Mouse (Mus musculus): ENCODE data around the gene Hyal4. TPM values are rescaled to one million over a fixed set of nuclear protein-coding genes. Genes with fewer than 3 reads are reported as not detected.

Gene Hyal4
- total RNA-seq (2014; rRNA removed) (under 0.01 TPM in 1 of 2 replicates, not detected in the other), polyA plus RNA-seq (2012; rRNA removed) (not detected in 2 replicates)

DNA sequence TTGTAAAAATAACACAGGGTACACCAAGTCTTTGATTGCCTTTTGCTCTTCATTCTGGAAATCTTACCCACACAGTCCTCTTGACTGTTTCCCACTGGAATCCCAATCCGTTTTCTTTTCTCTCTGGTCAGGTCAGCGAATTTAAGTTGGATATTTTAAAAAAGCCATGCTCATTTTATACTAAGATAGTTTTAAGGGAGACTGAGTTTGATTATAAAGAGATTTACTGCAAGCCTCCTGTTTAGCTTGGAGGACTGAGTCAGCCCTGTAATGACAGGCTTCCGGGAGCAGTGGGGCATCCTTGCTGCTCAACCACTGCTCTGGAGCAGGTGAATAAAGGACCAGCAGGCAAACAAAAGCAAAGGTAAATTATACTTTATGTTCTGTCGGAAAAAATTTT lies at the start of gene Hyal4:
Gene Hyal4 (plus strand): TSS at position 301 of the 400 bp plus-strand sequence.
- 76% methylated on average over 4 of the region's 4 CpGs for WGBS
- Histone ChIP-seq H3K79me2 (ENCODE audit: control insufficient read depth, insufficient read depth, low read length) (no peaks in the 10 kb centered on the region), H3K9ac (ENCODE audit: low read depth, low read length) (no peak within 1 kb of the TSS), H3K27me3 (ENCODE audit: control insufficient read depth, insufficient read depth, low read length) (no peaks in the 10 kb centered on the region), H3K27ac (replicated peaks; ENCODE audit: insufficient read depth, low read depth, low read length) (no peak within 1 kb of the TSS), H3K36me3 (ENCODE audit: control insufficient read depth, insufficient read depth, low read length) (no peaks in the 10 kb centered on the region), H3K4me3 (ENCODE audit: insufficient read depth, low read depth, low read length) (no peak within 1 kb of the TSS), H3K4me1 (ENCODE audit: control insufficient read depth, insufficient read depth, low read length) (no peaks in the 10 kb centered on the region)
- no peak for DNase-seq (ENCODE audit: extremely low read depth, low read depth, low spot score)
- no peak for TF ChIP-seq POLR2A (IDR thresholded peaks at IDR 0.05; ENCODE audit: extremely low read depth, insufficient read depth, low read length)

DNA sequence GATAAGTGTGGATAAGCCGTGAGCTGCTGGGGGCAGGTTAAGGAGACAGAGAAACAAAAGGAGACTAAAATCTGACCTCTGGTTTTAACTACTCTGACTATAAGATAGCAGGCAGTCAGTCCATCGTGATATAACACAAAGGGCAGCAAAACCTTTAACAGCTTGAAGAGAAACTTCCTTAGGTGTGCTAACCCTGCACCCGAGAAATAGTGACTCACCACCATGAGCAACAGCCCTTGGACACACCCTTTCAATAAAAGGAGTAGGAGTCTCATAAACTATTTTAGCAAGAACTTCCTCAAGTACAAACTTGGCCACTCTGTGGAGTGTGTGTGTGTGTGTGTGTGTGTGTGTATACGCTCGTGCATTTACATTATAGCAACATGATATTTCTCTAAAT lies 41.0 kb upstream of the Hyal4 start:
- no peaks in the 10 kb centered on the region for H3K79me2 ChIP-seq (ENCODE audit: control insufficient read depth, insufficient read depth, low read length)
- TF ChIP-seq CTCF (IDR thresholded peaks at IDR 0.05; ENCODE audit: low read depth, low read length) (no peak), POLR2A (IDR thresholded peaks at IDR 0.05; ENCODE audit: extremely low read depth, insufficient read depth, low read length) (no peak)
- H3K4me1 ChIP-seq (ENCODE audit: control insufficient read depth, insufficient read depth, low read length) = no peaks in the 10 kb centered on the region
- DNase-seq (ENCODE audit: extremely low read depth, low read depth, low spot score) = no peak
- no peak overlapping the region for H3K27ac ChIP-seq (replicated peaks; ENCODE audit: insufficient read depth, low read depth, low read length)
- no peak overlapping the region for H3K4me3 ChIP-seq (ENCODE audit: insufficient read depth, low read depth, low read length)
- no peaks in the 10 kb centered on the region for H3K27me3 ChIP-seq (ENCODE audit: control insufficient read depth, insufficient read depth, low read length)
- no peaks in the 10 kb centered on the region for H3K36me3 ChIP-seq (ENCODE audit: control insufficient read depth, insufficient read depth, low read length)
- no peak overlapping the region for H3K9ac ChIP-seq (ENCODE audit: low read depth, low read length)
- WGBS = 87% methylated on average over 5 of the region's 5 CpGs

DNA sequence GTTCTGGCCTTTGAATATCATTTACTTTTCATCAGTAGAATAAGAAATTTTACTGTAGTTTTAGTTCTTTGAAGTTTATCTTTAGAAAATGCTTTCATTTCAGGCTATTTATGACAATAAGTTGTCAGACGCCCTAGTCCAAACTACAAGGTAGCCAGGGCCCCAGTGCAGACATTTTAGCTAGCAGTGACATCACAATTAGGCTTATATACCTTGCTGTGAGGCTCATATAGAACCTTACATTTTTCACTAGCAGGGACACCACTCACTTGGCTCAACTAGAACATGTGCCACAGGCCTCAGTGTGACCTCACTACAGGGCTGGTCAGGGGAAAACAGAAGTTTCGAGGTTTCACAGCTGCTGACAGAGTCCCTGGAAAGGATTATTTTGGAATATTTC lies 40.6 kb upstream of the Hyal4 start:
- no peak overlapping the region for H3K4me3 ChIP-seq (ENCODE audit: insufficient read depth, low read depth, low read length)
- no peaks in the 10 kb centered on the region for H3K79me2 ChIP-seq (ENCODE audit: control insufficient read depth, insufficient read depth, low read length)
- H3K4me1 ChIP-seq (ENCODE audit: control insufficient read depth, insufficient read depth, low read length) = no peaks in the 10 kb centered on the region
- no peak for DNase-seq (ENCODE audit: extremely low read depth, low read depth, low spot score)
- TF ChIP-seq POLR2A (IDR thresholded peaks at IDR 0.05; ENCODE audit: extremely low read depth, insufficient read depth, low read length) (no peak), CTCF (IDR thresholded peaks at IDR 0.05; ENCODE audit: low read depth, low read length) (no peak)
- WGBS = 79% methylated on average over 2 of the region's 2 CpGs
- H3K27me3 ChIP-seq (ENCODE audit: control insufficient read depth, insufficient read depth, low read length) = no peaks in the 10 kb centered on the region
- H3K36me3 ChIP-seq (ENCODE audit: control insufficient read depth, insufficient read depth, low read length) = no peaks in the 10 kb centered on the region
- H3K9ac ChIP-seq (ENCODE audit: low read depth, low read length) = no peak overlapping the region
- no peak overlapping the region for H3K27ac ChIP-seq (replicated peaks; ENCODE audit: insufficient read depth, low read depth, low read length)

DNA sequence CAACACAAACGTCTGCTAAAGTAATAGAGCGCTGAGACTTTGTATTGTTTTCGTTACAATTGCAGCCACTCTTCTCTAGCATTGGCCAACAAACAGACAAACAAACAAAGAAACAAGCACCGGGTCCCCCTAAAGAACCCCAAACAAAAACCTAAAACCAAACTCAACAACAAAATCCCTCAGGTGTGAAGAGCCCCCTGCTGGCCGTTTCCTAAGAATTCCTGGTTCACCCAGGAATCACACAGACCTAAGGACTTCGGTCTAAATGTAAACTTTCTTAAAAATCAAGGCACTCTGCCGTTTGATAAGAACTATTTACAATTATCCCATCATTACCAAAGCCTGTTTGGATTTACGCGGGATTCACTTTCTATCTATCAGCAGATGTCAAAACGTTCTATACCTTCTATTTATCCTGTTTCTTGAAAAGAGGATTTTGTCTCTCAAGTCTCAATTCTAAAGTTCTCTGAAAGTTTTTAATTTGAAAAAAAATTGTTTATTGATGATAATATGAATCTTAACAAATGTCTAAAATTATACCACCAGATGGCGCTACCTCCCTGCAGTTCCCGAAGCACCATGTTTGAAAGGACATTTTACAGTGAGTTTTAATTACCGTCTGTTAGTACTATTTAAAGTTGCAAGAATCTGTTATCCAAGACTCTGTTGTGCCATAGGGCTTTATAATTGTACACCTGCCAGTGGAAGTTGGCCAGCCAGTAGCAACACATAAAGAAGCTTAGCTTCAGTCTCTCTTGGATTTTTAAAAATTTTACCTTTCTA lies 26.6 kb upstream of the Hyal4 start:
- WGBS = 18% methylated on average over 13 of the region's 13 CpGs
- no peaks in the 10 kb centered on the region for H3K79me2 ChIP-seq (ENCODE audit: control insufficient read depth, insufficient read depth, low read length)
- H3K4me1 ChIP-seq (ENCODE audit: control insufficient read depth, insufficient read depth, low read length) = peaks cover 1% of the 10 kb centered on the region; the same call in 1 of the 2 replicates
- H3K9ac ChIP-seq (ENCODE audit: low read depth, low read length) = no peak overlapping the region
- TF ChIP-seq CTCF (IDR thresholded peaks at IDR 0.05; ENCODE audit: low read depth, low read length) (peak; percentile 69), POLR2A (IDR thresholded peaks at IDR 0.05; ENCODE audit: extremely low read depth, insufficient read depth, low read length) (no peak)
- no peaks in the 10 kb centered on the region for H3K36me3 ChIP-seq (ENCODE audit: control insufficient read depth, insufficient read depth, low read length)
- H3K27me3 ChIP-seq (ENCODE audit: control insufficient read depth, insufficient read depth, low read length) = no peaks in the 10 kb centered on the region
- no peak overlapping the region for H3K27ac ChIP-seq (replicated peaks; ENCODE audit: insufficient read depth, low read depth, low read length)
- no peak overlapping the region for H3K4me3 ChIP-seq (ENCODE audit: insufficient read depth, low read depth, low read length)
- DNase-seq (ENCODE audit: extremely low read depth, low read depth, low spot score) = peak; percentile 54

DNA sequence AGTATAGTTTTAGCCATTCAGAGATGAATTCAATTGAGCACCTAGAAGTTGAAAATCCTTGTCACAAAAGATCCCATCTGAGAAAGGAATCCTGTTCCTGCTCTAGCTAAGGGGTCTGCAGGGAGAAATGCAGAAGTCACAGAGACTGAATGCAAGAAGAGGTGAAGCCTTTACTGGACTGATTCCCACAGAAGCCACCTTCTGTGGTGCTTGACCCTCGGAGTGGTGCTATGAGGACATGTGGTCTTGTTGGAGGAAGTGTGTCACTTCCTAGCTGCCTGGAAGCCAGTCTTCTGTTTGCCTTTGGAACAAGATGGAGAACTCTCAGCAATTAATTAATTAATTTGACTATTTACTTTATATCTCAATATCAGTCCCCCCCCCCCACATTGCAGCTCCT lies 20.0 kb upstream of the Hyal4 start:
- Histone ChIP-seq H3K79me2 (ENCODE audit: control insufficient read depth, insufficient read depth, low read length) (no peaks in the 10 kb centered on the region), H3K4me3 (ENCODE audit: insufficient read depth, low read depth, low read length) (no peak overlapping the region), H3K36me3 (ENCODE audit: control insufficient read depth, insufficient read depth, low read length) (no peaks in the 10 kb centered on the region), H3K27me3 (ENCODE audit: control insufficient read depth, insufficient read depth, low read length) (no peaks in the 10 kb centered on the region), H3K9ac (ENCODE audit: low read depth, low read length) (no peak overlapping the region), H3K4me1 (ENCODE audit: control insufficient read depth, insufficient read depth, low read length) (no peaks in the 10 kb centered on the region), H3K27ac (replicated peaks; ENCODE audit: insufficient read depth, low read depth, low read length) (no peak overlapping the region)
- no peak for TF ChIP-seq CTCF (IDR thresholded peaks at IDR 0.05; ENCODE audit: low read depth, low read length)
- no peak for TF ChIP-seq POLR2A (IDR thresholded peaks at IDR 0.05; ENCODE audit: extremely low read depth, insufficient read depth, low read length)
- no peak for DNase-seq (ENCODE audit: extremely low read depth, low read depth, low spot score)
- 86% methylated on average over 1 of the region's 1 CpGs for WGBS

DNA sequence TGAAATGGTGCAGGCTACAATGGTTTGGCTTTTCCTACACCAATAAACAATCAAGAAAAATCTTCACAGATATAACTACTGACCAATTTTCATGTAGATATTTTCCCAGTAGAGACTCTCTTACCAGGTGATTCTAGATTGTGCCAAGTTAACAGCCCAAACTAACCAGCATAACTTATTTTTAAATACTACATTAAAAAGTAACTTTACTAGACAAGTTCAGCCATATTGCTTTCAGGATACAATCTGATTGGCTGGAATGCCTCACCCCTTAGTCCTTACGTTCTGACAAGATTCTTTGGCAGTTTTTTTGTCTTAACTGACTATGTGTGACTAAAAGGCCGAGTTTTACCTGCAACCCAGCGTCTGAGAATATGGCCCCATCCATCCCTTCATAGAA lies 15.2 kb upstream of the Hyal4 start, which contains the start of gene Hyal6:
Gene Hyal6 (plus strand): TSS at position 301 of the 400 bp plus-strand sequence.
- TF ChIP-seq CTCF (IDR thresholded peaks at IDR 0.05; ENCODE audit: low read depth, low read length) (no peak), POLR2A (IDR thresholded peaks at IDR 0.05; ENCODE audit: extremely low read depth, insufficient read depth, low read length) (no peak)
- no peak within 1 kb of the TSS for H3K27ac ChIP-seq (replicated peaks; ENCODE audit: insufficient read depth, low read depth, low read length)
- no peak within 1 kb of the TSS for H3K9ac ChIP-seq (ENCODE audit: low read depth, low read length)
- H3K4me1 ChIP-seq (ENCODE audit: control insufficient read depth, insufficient read depth, low read length) = no peaks in the 10 kb centered on the region
- no peak within 1 kb of the TSS for H3K4me3 ChIP-seq (ENCODE audit: insufficient read depth, low read depth, low read length)
- no peaks in the 10 kb centered on the region for H3K79me2 ChIP-seq (ENCODE audit: control insufficient read depth, insufficient read depth, low read length)
- WGBS = 80% methylated on average over 3 of the region's 3 CpGs
- no peaks in the 10 kb centered on the region for H3K36me3 ChIP-seq (ENCODE audit: control insufficient read depth, insufficient read depth, low read length)
- DNase-seq (ENCODE audit: extremely low read depth, low read depth, low spot score) = no peak
- H3K27me3 ChIP-seq (ENCODE audit: control insufficient read depth, insufficient read depth, low read length) = no peaks in the 10 kb centered on the region

Data from liver, adult 2 months (tissue).